Mouse (Mus musculus) WW6 (cell line): ENCODE data around the gene Olig2.

Source experiments
- DNase-seq: peaks from one replicate; pipeline ENCODE4 v3.0.0-alpha.2; 2013; ENCODE audit warnings: low read depth, low spot score

Gene Olig2

GRCm38 (mm10) chr16:91225233-91226037 lies at the start of gene Olig2:
TSS of gene Olig2 (plus strand) at chr16:91225457.
- DNase-seq, result peak; percentile 77

GRCm38 (mm10) chr16:91175892-91176291 lies 49.4 kb upstream of the Olig2 start:
- DNase-seq, result no peak

GRCm38 (mm10) chr16:91187046-91187445 lies 38.2 kb upstream of the Olig2 start:
- DNase-seq, result no peak

GRCm38 (mm10) chr16:91187662-91188061 lies 37.6 kb upstream of the Olig2 start:
- no peak for DNase-seq

GRCm38 (mm10) chr16:91188304-91188703 lies 37.0 kb upstream of the Olig2 start:
- no peak for DNase-seq

GRCm38 (mm10) chr16:91191233-91191632 lies 34.0 kb upstream of the Olig2 start:
- DNase-seq, result no peak

GRCm38 (mm10) chr16:91191663-91192237 lies 33.5 kb upstream of the Olig2 start:
- no peak for DNase-seq

GRCm38 (mm10) chr16:91192672-91193354 lies 32.4 kb upstream of the Olig2 start:
- no peak for DNase-seq

- peak; percentile 61 for DNase-seq
Measured at GRCm38 (mm10) chr16:91199815-91200214, 25.4 kb upstream of the Olig2 start.

GRCm38 (mm10) chr16:91202989-91203388 lies 22.3 kb upstream of the Olig2 start:
- no peak for DNase-seq

GRCm38 (mm10) chr16:91206371-91206770 lies 18.9 kb upstream of the Olig2 start:
- no peak for DNase-seq

GRCm38 (mm10) chr16:91217077-91217476 lies 8.2 kb upstream of the Olig2 start:
- no peak for DNase-seq

GRCm38 (mm10) chr16:91217948-91218347 lies 7.3 kb upstream of the Olig2 start:
- no peak for DNase-seq

GRCm38 (mm10) chr16:91219246-91219645 lies 6.0 kb upstream of the Olig2 start:
- no peak for DNase-seq

- DNase-seq, result no peak
Measured at GRCm38 (mm10) chr16:91222171-91222642, 3.0 kb upstream of the Olig2 start.

GRCm38 (mm10) chr16:91222643-91223271 lies 2.5 kb upstream of the Olig2 start:
- DNase-seq, result no peak

- no peak for DNase-seq
Measured at GRCm38 (mm10) chr16:91223327-91224067, 1.8 kb upstream of the Olig2 start.

- no peak for DNase-seq
Measured at GRCm38 (mm10) chr16:91224068-91224402, 1.2 kb upstream of the Olig2 start.

- no peak for DNase-seq
Measured at GRCm38 (mm10) chr16:91224481-91225232, 600 bp upstream of the Olig2 start.

- DNase-seq, result no peak
Measured at GRCm38 (mm10) chr16:91226038-91226882, 1.0 kb downstream of the Olig2 start.
